Comparison of ENCODE assay signal across 16 mouse cellular contexts in genomic region chr8:108729667-108730329, GRCm38 (mm10).
DNase-seq lines count a peak whose midpoint lies in the region; ATAC-seq and TF ChIP-seq lines count a peak whose summit lies in the region.
"Had no signal": no experiment of that assay in that cellular context is flagged by ENCODE, and none has a peak within 500 bp of the region (broad histone marks: within the 10 kb centered on the region; RNA-seq: fewer than 3 reads in every experiment).

No protein-coding gene starts in this region.

- H3K4me1 ChIP-seq in liver, embryonic 12.5 days, result peaks cover 67% of the 10 kb centered on the region
- peaks cover 53% of the 10 kb centered on the region for H3K4me1 ChIP-seq in liver, embryonic 11.5 days (replicated peaks; ENCODE audit: control insufficient read depth, insufficient read depth, low read length)
- peaks cover 33% of the 10 kb centered on the region for H3K4me1 ChIP-seq in ES-Bruce4 (ENCODE audit: control insufficient read depth, insufficient read depth, low read length)
- H3K4me1 ChIP-seq in limb, embryonic 12.5 days (replicated peaks), result peaks cover 99% of the 10 kb centered on the region

- peak; percentile 52 for TF ChIP-seq EP300 in ES-Bruce4 (IDR thresholded peaks at IDR 0.05; ENCODE audit: insufficient read depth, low read depth, low read length)

- H3K4me3 ChIP-seq in liver, embryonic 12.5 days, result no peak overlapping the region
- no peak overlapping the region for H3K4me3 ChIP-seq in liver, embryonic 11.5 days (ENCODE audit: low read depth, low read length)
- H3K4me3 ChIP-seq in ES-Bruce4 (ENCODE audit: low read depth, low read length), result no peak overlapping the region
- no peak overlapping the region for H3K4me3 ChIP-seq in limb, embryonic 12.5 days (replicated peaks)
- H3K4me3 ChIP-seq: embryonic facial prominence, embryonic 12.5 days; forebrain, embryonic 15.5 days; myocyte had no signal

- 26% methylated on average over 12 of the region's 12 CpGs for WGBS in liver, embryonic 12.5 days (ENCODE audit: insufficient replicate concordance)
- 23% methylated on average over 12 of the region's 12 CpGs for WGBS in liver, embryonic 11.5 days
- 6% methylated on average over 12 of the region's 12 CpGs for WGBS in limb, embryonic 12.5 days

- no peak for TF ChIP-seq CTCF in ES-Bruce4 (IDR thresholded peaks at IDR 0.05; ENCODE audit: low read depth, low read length)

- ATAC-seq in liver, embryonic 12.5 days, result no peak
- ATAC-seq in liver, embryonic 11.5 days (replicated peaks; ENCODE audit: low FRiP score), result no peak
- ATAC-seq in limb, embryonic 12.5 days (ENCODE audit: insufficient number of reproducible peaks, insufficient read depth, low FRiP score, low TSS enrichment, low read depth), result no peak
- ATAC-seq: forebrain, embryonic 15.5 days; hindbrain, embryonic 16.5 days had no signal

- H3K9ac ChIP-seq in liver, embryonic 12.5 days, result no peak overlapping the region
- H3K9ac ChIP-seq in liver, embryonic 11.5 days (ENCODE audit: low read depth, low read length), result no peak overlapping the region
- no peak overlapping the region for H3K9ac ChIP-seq in ES-Bruce4 (ENCODE audit: low read depth, poor library complexity, severe bottlenecking)
- 0 out of 2 replicates have a peak overlapping the region, but pooled peaks have one; percentile 4 for H3K9ac ChIP-seq in limb, embryonic 12.5 days (replicated peaks)
- H3K9ac ChIP-seq: embryonic facial prominence, embryonic 12.5 days; forebrain, embryonic 15.5 days had no signal

- no peaks in the 10 kb centered on the region for H3K36me3 ChIP-seq in liver, embryonic 12.5 days
- no peaks in the 10 kb centered on the region for H3K36me3 ChIP-seq in liver, embryonic 11.5 days (ENCODE audit: control insufficient read depth, insufficient read depth, low read length)
- no peaks in the 10 kb centered on the region for H3K36me3 ChIP-seq in ES-Bruce4 (ENCODE audit: control insufficient read depth, insufficient read depth, low read length, poor library complexity, severe bottlenecking)
- no peaks in the 10 kb centered on the region for H3K36me3 ChIP-seq in limb, embryonic 12.5 days
- H3K36me3 ChIP-seq: embryonic facial prominence, embryonic 12.5 days; forebrain, embryonic 15.5 days had no signal

- no peak overlapping the region for H3K27ac ChIP-seq in liver, embryonic 12.5 days
- no peak overlapping the region for H3K27ac ChIP-seq in liver, embryonic 11.5 days (ENCODE audit: low read depth, low read length)
- peak overlapping the region; percentile 80 for H3K27ac ChIP-seq in ES-Bruce4 (ENCODE audit: insufficient read depth, low read length)
- peak overlapping the region; percentile 35; the same call in 1 of the 2 replicates for H3K27ac ChIP-seq in limb, embryonic 12.5 days
- H3K27ac ChIP-seq: embryonic facial prominence, embryonic 12.5 days; forebrain, embryonic 15.5 days had no signal

- no peaks in the 10 kb centered on the region for H3K27me3 ChIP-seq in liver, embryonic 12.5 days (replicated peaks)
- no peaks in the 10 kb centered on the region for H3K27me3 ChIP-seq in liver, embryonic 11.5 days (replicated peaks; ENCODE audit: control insufficient read depth, insufficient read depth, low read length)
- H3K27me3 ChIP-seq in ES-Bruce4 (ENCODE audit: control insufficient read depth, insufficient read depth, low read length, poor library complexity, severe bottlenecking), result no peaks in the 10 kb centered on the region
- no peaks in the 10 kb centered on the region for H3K27me3 ChIP-seq in limb, embryonic 12.5 days
- H3K27me3 ChIP-seq: embryonic facial prominence, embryonic 12.5 days had no signal

- no peak for TF ChIP-seq POLR2A in ES-Bruce4 (IDR thresholded peaks at IDR 0.05; ENCODE audit: insufficient read depth, low read length)

- no peaks in the 10 kb centered on the region for H3K9me3 ChIP-seq in liver, embryonic 12.5 days (replicated peaks)
- no peaks in the 10 kb centered on the region for H3K9me3 ChIP-seq in liver, embryonic 11.5 days (ENCODE audit: control insufficient read depth, low read length)
- H3K9me3 ChIP-seq in ES-Bruce4 (replicated peaks; ENCODE audit: control insufficient read depth, insufficient read depth, low read length, poor library complexity, severe bottlenecking), result no peaks in the 10 kb centered on the region
- H3K9me3 ChIP-seq in limb, embryonic 12.5 days, result no peaks in the 10 kb centered on the region
- H3K9me3 ChIP-seq: embryonic facial prominence, embryonic 12.5 days; forebrain, embryonic 15.5 days had no signal

- no peak for DNase-seq in liver, embryonic 11.5 days (ENCODE audit: low spot score)
- DNase-seq in ZHBTc4 (ENCODE audit: low read depth, low spot score), result peak; percentile 71
- no peak for DNase-seq in left cerebral cortex, adult 8-10 months (ENCODE audit: low spot score in 2 of 2)
- no peak for DNase-seq in heart, postnatal 36 days
- DNase-seq: adrenal gland, postnatal 25 days; gastrocnemius, postnatal 25 days; kidney, adult 8-10 months; layer of hippocampus, adult 9-11 months; lung, postnatal 14 days had no signal

- peak overlapping the region; percentile 10; the same call in 1 of the 2 replicates for H3K4me2 ChIP-seq in liver, embryonic 12.5 days
- H3K4me2 ChIP-seq in liver, embryonic 11.5 days, result no peak overlapping the region
- peak overlapping the region; percentile 34 for H3K4me2 ChIP-seq in limb, embryonic 12.5 days
- H3K4me2 ChIP-seq: embryonic facial prominence, embryonic 12.5 days; forebrain, embryonic 15.5 days had no signal

- intact Hi-C loops in heart, postnatal 36 days (cut with DNase I), result no loop called here

Comparison
In these comparisons a context has a peak if more than half of its experiments do, and no peak if none do; other contexts are left out.
1. H3K27ac ChIP-seq: peak in ES-Bruce4 (single experiment) and limb, embryonic 12.5 days (single experiment); none in liver, embryonic 12.5 days (single experiment) and liver, embryonic 11.5 days (single experiment).